Mouse (Mus musculus) layer of hippocampus, postnatal 25 days (tissue): Measurements from ENCODE around the gene Rcc2. TPM values are rescaled to one million over a fixed set of nuclear protein-coding genes. Genes with fewer than 3 reads are reported as not detected.

Experiments
- DNase-seq, 2 experiments: peaks; one replicate each; pipeline ENCODE4 v3.0.0; 2022; ENCODE audit warnings: mixed read lengths in 2 of 2, low spot score in 1 of 2; ENCODE audit errors: extremely low spot score in 1 of 2
- microRNA-seq, 2 experiments: library from miRNA; unstranded; fragments of <30 nt; microRNA quantifications; one replicate each; pipeline ENCODE4 v1.2.0; 2021
- total RNA-seq, 2 experiments: library from RNA; stranded (reverse); gene quantifications; 2 replicates each; pipeline ENCODE4 v1.2.3; 2021

Rcc2 gene
- total RNA-seq, 2 experiments from 2014 or later, result 87.9 to 88.8 TPM

DNA sequence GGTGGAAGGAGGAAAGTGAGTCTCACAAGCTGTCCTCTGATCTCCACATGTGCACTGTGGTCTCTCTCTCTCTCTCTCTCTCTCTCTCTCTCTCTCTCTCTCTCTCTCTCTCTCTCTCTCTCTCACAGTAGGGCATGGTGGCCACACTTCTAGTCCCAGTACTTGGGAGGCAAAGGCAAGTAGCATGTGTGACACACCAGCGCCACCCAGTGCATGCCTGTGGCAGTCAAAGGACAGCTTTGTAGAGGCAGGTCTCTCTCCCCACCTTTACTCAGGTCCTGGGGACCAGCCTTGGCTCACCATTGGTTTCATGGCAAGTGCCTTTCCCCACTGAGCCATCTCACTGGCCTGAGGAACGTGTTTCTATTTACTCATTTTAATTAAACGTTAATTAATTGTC lies 44.3 kb downstream of the Rcc2 start:
- peak; percentile 32 to 69 for DNase-seq

GRCm38 (mm10) chr4:140747978-140748377 lies 47.6 kb downstream of the Rcc2 start:
- DNase-seq, result no peak

DNA sequence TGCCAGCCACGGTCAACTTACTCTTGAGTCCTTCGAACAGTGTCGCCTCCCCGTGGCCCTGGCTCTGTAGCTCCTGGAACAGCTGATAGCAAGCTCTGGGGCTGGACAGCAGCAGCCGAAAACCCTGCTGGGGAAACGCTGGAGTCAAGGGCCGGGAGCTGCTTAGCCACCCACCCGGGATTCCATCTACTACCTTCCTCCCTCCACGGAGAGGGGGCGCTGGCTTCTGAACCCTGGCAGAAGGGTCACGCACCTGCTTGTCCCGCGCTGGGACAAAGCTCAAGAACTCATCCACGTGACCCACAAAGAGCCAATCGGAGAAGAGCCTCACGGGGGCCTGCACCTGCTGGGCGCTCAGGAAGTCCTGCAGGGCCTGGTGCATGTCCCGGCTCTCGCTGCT lies 50.0 kb downstream of the Rcc2 start:
- DNase-seq, result no peak

DNA sequence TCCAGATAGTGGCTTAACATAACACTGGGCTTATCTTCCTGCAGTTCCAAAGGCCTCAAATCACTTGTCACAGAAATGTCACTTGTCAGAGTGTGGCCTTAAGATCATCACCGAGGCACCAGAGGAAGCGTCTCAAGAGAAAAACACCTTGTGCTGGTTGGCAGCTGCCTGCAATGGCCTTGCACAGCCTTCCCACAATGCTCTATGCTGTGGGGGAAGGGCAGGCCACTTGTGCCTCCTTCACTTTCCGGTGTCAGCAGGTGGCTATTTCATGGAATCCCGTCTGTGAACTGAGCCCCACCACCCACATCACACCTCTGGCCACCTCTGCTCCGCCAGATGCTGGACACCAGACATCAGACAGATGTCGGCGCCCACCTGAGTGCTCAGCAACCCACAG lies 53.0 kb downstream of the Rcc2 start:
- no peak for DNase-seq

DNA sequence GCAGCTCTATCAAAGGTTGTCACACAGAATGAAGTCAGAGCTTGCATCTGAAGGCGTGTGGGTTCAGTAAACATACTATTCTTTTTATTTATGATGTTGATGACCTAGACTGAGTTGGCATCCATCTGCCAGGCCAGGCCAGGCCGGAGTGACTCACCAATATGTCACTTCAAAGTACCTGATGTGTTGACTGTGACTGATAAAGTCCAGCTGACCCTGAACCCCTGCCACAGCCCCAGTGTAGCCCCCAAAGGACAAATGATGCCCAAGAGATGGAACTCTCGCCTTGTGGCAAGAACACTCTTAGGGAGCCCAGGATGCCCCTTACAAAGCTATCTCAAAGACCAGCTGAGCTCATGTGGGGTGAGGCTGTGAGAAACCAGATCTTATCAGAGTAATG lies 55.5 kb downstream of the Rcc2 start:
- no peak for DNase-seq

- DNase-seq, result no peak
These were observed 61.3 kb downstream of the Rcc2 start for GRCm38 (mm10) chr4:140761601-140762000.

DNA sequence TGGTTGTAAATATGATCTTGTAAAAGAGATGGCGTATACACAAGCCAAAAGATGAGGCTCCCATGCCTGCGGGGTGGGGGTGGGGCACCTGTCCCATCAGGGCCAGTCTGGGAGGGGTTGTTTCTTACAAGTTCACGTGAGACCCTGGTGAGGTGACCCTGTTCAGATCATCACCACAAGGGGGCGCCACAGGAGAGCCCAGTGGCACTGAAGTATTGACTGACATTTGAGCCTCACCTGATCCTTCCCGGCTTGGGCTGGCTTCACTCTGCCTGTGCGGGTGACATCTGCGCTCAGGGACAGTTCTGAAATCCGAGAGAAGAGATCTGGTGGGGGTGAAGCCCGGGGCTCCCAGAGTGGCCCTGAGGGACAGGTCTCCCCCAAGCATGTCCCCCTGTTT lies 62.8 kb downstream of the Rcc2 start:
- peak; percentile 17 to 55 for DNase-seq

DNA sequence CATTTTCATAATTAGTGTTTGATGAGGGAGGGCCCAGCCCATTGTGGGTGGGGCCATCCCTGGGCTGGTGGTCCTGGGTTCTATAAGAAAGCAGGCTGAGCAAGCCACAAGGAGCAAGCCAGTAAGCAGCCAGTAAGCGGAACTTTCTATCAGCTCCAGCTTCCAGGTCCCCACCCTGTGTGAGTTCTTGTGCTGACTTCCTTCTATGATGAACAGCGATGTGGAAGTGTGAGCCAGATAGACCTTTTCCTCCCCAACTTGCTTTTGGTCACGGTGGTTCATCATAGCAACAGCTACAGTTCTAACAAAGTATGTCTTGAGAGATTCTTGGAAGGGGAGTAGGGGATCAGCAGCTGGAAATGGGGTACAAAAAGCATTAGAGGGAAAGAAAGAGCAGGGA lies 65.6 kb downstream of the Rcc2 start:
- DNase-seq, result no peak

GRCm38 (mm10) chr4:140768973-140769372 lies 68.6 kb downstream of the Rcc2 start:
- no peak for DNase-seq

DNA sequence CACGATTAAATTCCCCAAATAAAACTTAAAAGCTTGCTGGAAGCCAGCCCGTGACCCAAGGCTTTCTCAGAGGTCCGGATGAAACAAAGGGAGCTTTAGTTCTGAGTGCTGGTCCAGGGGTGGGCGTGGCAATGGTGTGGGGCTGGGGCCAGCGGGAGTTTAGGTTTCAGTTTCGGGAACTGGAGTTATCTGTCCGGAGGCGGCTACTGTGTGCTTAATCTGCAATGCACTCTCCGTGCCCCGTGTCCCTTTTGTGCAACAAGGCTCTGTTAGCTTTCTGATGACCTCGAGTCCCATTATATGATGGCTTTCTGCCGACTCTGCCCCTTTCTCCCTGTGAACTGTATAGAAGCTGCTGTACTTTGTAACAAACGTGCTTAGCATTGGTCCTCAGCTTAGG lies 70.1 kb downstream of the Rcc2 start:
- no peak for DNase-seq

DNA sequence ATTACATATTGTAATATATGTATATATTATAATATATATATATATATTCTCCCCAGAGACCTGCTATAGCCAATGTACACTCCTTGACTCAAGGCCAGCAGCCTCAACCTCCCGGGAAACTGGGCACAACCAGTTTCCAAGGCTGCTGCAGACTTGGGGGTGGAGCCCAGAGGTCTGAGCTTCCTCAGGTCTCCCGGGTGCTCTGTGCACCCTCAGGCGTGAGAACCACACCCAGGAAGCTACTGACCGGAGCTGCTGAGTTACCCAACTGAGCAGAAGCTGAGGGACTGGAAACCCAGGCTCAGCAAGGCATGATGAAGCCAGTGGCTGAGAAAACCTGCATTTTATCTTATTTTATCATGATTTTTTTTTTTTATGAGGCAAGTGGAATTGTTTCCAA lies 70.8 kb downstream of the Rcc2 start:
- no peak for DNase-seq

Small RNA genes lying within 50 kb of the gene (microRNA-seq; reads per million reads assigned to microRNA genes)
- gene Gm23045 (0 reads per million in 2 experiments), gene Gm25951 (0 reads per million in 2 experiments)

Other genes with a start within 250 kb of the Rcc2 start
- gene Arhgef10l, start 34.5 kb upstream of the Rcc2 start, total RNA-seq, result 10 to 100 TPM; 43.4 to 46.6 TPM
- not detected for gene Padi6, start 42.1 kb downstream of the Rcc2 start, total RNA-seq
- gene Padi4, start 73.7 kb downstream of the Rcc2 start, total RNA-seq, result not detected
- gene Padi3, start 110.1 kb downstream of the Rcc2 start, total RNA-seq, result not detected
- gene Padi1, start 145.2 kb downstream of the Rcc2 start, total RNA-seq, result not detected
- gene Padi2, start 205.8 kb downstream of the Rcc2 start, total RNA-seq, result 10 to 100 TPM; 21.2 to 22.2 TPM